Mouse (Mus musculus): ENCODE data around the gene Grb2.

- TF ChIP-seq CTCF (conservative IDR thresholded peaks at IDR 0.05; ENCODE audit: insufficient read depth, insufficient read length, low read depth, low read length) (no peak), POLR2A (IDR thresholded peaks at IDR 0.05; ENCODE audit: low read depth, low read length) (no peak)
These were observed 58.7 kb downstream of the Grb2 start for GRCm38 (mm10) chr11:115649706-115650105.
